Mouse (Mus musculus) urinary bladder, postnatal 14 days (tissue): ENCODE results near the gene Trib3.
A peak's percentile ranks its signal among the peaks of the same experiment; 100 is the strongest.

Source experiments
- DNase-seq: peaks from one replicate; pipeline ENCODE4 v3.0.0; 2021; ENCODE audit warnings: low spot score

Trib3 gene

DNA sequence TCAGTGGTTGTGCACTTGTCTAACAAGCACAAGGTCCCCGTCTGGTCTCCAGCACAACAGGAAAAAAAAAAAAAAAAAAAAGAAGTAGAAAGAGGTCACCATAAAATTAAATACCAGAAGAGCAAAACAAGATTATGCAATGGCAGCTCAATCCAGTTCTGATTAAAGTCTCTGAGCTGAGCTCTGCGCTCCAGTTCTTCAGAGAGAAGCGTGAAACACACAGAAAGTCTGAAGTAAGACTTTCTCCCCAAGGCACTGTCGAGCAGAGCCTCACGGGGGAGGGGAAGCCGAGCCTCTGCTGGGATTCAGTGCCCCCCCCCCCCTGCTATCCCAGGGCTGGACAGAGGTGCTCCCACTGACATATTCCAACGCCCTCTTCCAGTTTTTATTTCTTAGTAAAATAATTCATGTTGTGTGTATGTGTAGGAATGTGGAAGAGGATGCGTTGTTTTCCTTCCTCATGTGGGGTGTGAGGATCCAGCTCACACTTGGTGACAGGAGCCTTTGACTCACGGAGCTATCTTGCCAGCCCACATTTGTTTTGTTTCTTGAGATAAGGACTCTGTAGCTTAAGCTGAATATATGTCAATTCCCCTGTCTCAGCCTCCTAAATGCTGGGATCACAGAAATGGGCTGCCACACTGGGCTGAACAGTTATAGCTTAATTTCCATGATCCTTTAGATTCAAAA is 3.1 kb upstream of the Trib3 start:
- DNase-seq, result no peak

DNA sequence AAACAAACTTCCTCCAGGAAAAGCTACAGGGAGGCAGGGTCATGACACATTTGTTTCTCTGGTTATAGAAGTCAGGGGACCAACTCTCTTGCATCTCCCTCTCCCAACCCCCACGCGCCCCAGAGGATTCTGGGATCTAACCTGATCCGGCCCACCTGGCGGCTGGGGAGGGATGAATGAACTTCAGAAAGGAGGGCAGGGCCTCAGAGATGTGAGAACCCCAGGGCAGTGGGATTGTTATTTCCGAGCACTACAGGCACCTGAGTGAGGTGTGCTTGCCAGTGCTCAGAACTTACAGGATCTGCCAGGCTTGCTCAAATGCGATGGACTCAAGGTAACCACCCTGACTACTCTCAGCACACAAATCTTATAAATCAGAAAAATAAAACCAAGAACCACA is 1.6 kb upstream of the Trib3 start:
- DNase-seq, result no peak

DNA sequence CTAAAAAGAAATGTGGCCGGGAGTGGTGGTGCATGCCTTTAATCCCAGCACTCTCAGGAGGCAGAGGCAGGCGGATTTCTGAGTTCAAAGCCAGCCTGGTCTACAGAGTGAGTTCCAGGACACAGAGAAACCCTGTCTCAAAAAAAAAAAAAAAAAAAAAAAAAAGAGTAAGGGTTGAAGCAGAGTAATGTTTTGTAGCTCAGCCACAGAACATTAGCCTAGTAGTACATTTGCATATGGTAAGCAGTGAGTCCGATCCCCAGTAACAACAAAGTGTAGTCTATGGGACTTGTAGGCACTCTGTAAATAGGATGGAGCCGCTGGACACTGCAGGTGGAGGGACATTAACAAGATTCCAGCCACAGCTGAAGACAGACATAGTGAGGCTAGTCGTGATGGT is 1.1 kb upstream of the Trib3 start:
- no peak for DNase-seq

DNA sequence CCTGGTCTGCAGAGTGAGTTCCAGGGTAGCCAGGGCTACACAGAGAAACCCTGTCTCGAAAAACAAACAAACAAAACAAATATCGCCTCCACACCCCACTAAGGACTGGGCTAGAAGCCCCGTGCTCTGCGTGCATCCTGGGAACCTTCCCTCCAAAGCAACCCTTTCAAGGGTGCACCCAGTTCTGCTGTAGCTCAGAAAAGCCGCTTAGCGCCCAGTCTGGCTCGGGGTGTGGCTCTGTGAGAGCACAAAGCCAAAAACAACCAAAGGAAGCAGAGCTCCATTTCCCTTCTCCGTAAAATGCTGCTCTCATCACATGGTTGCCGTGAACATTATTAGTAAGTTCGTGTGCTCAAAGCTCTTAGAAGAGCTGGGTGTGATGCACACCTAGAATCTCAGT is 529 bp upstream of the Trib3 start:
- DNase-seq, result no peak

DNA sequence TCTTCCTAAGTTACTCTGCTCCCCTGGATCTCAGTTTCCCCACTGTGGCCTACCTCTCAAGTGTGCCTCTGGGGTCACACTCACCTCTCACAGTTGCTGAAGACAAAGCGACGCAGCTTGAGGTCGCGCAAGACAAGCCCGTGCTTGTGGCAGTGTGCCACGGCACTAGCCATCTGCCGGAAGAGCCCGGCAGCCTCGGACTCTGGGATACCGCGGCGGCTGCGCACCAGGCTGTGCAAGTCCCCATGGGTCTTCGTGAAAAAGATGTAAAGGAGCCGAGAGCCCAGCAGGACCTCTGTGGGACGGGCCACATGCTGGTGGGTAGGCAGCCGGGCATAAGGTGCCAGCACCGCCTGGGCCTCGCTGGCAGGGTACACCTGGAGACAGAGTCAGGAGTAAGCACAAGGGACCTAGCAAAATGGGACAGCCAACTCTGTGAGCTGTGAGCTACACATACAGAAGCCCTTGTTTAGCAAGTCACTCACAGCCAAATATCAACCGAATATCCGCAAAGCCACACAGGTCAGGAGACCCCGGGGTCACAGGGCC is 4.1 kb downstream of the Trib3 start:
- no peak for DNase-seq

DNA sequence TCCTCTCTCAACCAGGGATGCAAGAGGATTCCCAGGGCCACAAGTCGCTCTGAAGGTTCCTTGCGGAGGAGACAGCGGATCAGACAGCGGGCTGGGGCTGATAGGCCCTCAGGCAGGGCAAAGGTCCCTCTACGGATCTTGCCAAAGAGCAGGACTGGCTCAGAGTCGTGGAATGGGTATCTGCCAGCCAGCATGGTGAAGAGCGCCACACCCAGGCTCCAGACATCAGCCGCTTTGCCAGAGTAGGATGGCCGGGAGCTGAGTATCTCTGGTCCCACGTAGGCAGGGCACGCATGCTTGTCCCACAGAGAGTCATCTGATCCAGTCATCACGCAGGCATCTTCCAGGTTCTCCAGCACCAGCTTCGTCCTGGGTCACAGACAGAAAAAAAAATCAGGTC is 5.5 kb downstream of the Trib3 start:
- DNase-seq, result no peak

DNA sequence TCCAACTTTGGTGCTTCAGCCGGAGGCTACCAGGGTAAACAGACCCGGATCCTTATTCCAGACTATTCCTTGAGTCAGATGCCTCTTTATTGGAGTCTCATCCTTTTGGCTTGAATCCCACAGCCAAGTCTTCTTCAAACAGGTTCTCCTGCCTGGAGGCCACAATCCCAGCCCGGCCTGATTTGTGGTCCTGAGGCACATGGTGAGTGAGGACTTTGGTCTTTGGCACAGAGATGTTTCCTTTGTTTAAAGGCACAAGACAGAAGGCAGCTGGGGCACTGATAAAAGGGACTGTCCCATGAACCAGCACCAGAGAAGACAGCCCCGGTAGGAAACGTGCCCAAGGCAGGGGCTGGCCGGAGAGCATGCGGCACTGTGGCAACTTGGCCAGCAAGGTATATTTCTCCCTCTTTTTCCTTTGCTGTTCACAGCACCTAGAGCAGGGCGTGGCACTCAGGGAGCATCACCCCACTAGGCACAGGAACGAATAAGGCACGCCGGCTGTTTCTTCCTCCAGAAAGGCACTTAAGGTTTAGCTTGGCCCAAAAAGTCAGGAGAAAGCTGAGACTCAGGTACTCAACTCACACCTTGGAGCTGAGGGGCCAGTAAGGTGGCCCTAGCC is 6.1 kb downstream of the Trib3 start:
- DNase-seq, result no peak

DNA sequence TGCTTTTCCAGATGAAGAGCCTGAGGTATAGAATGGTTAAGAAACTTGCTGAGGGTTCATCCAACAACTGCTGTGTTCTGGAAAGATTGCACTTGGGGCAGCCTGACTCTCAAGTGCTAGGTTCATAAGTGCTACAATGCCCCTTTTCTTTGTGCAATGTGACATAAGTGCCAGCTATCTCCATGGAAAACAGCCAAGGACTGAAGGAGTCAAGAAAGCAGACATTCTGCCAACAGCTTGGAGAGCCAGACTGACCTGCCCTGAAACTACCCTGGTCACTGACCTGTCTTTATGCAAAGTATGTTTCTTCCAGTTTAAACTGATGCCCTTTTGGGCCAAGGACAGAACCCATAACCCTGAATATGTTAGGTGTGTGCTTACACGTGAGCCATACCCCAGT is 7.0 kb downstream of the Trib3 start:
- no peak for DNase-seq

DNA sequence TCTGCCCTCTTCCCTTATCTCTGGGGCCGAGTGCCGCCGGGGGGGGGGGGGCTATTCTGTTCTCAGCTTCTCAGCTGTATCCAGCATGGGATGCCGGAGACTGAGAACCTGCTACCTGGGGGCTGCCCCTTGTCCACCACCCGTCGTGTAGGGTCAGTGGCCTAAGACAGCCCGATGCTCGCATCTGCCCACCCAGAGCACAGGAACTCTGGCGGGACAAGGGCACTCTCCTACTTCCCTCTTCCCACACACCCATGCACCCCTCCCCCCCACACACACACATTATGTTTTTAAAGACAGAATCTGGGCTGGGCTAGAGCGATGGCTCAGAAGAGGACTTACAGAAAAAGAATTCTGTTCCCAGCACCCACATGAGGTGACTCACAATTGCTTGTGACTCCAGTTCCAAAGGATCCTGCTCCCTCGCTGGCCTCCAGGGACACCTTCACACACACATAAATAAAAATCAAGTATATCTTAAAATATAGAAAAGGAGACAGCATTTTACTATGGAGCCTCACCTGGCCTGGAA is 8.5 kb downstream of the Trib3 start:
- DNase-seq, result no peak

DNA sequence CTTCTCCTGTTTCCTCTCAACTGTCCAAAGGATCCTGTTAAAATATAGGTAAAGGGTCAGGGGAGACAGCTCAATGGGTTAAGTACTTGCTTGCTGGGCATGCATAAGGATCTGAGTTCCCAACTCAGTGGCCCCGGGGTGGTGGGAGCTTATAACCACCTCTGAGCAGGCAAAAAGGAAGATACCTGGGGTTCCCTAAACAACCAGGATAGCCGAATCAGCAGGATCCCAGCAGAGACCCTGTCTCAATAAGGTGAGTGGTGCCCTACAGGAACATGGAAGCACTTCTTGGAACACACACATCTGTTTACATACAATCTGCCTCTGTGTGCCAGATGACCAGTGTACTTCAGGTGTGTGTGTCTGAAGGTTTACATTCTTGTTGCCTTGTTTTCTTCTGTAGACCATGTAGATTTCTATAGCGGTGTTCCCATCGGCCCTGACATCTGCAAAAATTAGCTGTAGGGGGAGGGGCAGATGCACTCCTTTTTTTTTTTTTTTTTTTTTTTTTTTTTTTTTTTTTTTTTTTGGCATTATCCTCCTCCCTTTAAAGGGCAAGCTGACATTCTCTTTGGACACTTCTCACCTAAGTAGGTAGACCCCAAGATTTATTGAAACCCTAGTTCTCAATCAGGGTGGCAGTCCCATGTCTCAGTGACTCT is 10.4 kb downstream of the Trib3 start:
- DNase-seq, result no peak

DNA sequence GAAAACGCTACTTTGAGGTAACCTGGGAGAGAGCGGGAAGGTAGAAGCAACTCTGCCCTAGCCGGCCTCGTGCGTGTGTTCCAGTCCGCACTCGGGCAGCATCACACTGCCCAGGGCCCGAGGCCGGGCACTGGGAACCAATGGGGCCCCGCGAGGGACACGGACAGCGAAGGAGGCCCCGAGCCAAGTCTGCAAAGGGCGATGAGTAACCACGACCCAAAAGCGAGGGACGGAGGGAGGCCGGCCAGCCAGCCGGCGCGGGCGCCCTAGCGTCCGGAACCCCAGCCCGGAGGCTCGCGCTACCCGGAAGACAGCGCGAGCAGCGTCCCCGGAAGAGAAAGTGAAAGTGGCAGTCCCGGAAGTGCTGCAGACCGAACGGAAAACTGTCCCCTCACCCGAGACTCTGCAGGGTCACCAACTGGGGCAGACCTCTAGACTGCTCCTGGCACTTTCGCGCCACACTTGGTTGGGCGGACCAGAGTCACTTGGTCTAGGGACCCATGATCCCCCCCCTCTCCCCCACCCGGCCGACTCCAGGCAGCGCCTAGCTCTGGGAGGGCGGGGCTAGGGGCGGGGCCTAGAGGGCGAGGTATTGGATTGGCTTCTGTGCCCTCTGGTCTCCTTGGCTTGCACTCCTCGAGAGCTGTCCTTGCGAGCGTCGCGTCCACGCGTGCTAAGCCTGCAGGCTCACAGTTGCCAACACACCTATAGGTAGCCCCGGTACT is 11.6 kb downstream of the Trib3 start, which contains the start of gene Rbck1:
Gene Rbck1, minus strand, starts transcription at position 553 of the 725 bp plus-strand sequence.
- peak; percentile 85 for DNase-seq

DNA sequence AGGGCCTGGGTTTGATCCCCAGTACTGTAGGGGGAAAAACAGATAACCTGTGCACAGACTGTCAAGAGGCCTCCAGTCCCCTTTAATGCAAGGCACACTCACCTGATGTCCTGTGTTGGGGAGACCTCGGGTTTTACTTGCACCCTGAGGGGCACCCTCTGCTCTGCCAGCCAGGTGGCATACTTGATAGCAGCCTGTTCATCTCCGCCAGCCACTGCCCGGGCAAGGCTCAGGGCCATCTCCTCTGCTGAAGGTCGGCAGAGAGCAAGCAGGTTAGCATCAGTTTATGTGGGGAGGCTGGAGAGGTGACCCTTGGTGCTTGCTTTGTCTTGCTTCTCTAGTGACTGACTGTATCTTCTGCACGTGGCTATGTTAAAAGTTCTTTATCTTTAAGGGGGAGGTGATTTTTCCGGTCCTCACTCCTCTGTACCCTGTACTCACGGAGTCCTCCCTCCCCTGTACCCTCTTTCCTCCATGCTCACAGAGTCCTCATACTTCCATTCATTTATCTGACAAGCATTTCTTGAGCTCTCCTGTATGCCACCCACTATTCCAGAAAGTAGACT is 12.9 kb downstream of the Trib3 start:
- no peak for DNase-seq

DNA sequence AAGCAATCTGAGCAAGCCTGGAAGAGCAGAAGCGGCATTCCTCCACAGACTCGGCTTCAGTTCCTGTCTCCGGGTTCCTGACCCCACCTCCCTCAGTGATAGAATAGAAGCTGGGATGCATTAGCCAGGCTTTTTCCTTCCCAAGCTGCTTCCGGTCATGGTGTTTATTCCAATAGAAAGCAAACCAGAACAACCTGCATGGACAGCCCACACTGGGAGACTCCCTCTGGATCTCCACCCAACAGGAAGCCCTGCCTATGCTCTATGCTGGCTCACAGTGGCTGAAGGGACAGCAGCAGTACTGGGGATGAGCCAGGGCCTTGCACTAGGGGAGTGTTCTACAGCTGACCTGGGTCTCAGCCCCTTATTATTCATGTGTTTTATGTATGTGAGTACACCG is 15.9 kb downstream of the Trib3 start:
- no peak for DNase-seq

DNA sequence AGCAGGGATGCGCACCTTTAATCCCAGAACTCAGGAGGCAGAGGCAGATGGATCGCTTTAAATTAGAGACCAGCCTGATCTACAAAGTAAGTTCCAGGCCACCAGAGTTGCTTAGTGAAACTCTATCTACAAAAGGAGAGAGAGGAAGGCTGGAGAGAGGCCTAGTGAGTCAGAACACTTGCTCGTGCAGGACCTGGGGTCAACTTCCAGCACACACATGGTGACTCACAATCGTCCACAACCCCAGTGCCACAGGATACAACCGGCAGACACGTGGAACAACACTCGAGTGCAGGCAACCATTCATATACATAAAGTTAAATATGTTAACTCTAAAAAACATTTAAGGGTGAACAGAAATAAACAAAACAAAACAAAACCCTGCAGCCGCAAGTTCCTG is 17.2 kb downstream of the Trib3 start:
- no peak for DNase-seq

DNA sequence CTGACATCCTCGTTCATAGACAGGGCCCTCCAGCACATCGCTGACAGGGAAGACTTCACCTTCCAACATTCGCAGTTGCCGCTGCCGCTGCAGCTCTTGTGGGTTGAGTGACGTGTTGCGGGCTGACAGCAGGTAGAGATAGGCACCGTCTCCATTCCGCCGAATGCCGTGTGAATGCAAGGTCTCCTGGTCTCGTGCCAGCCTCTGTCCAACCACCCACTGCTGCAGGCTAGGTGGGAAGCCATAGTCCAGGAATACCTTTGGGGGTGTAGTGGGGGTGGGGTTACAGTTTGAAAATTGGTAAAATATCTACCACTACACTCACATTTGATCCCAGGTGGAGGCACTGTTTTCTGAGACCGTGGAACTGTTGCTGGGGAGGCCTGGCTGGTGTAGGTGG is 17.7 kb downstream of the Trib3 start:
- no peak for DNase-seq

DNA sequence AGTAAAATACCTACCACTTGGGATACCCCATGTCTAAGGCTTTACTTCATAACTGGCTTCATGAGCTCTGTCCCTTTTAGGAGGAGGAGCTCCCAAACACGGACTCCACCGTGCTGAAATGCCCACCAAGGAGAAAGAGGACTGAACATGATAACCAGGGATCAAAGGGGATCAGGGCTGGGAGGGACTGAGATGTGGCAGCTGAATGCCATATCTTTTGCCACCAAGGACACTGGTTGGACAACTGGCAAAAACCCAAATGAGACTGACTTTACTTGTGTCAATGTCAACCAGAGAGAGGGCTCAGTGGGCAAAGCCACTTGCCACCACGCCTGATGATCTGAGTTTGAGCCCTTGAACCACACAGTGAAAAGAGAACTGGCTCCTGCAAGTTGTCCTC is 19.0 kb downstream of the Trib3 start:
- no peak for DNase-seq

DNA sequence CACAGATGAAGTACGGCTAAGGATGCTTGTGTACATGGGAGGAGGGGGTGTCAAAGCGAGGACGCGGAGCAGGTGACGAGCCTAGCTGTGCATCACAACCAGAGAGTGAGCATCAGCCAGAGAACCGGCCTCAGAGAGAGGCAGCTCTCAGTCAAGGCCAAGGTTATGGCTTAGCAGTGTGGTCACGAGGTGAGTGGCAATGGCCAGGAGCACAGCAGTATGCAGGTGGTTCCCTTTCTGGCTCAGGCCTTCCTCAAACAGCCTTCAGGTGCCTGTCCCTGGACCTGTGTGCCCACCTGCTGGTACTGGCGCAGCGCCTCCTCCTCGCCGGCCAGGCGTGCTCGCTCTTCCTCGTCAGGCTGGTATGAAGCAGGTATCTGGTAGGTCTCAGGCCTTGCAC is 19.9 kb downstream of the Trib3 start:
- no peak for DNase-seq

DNA sequence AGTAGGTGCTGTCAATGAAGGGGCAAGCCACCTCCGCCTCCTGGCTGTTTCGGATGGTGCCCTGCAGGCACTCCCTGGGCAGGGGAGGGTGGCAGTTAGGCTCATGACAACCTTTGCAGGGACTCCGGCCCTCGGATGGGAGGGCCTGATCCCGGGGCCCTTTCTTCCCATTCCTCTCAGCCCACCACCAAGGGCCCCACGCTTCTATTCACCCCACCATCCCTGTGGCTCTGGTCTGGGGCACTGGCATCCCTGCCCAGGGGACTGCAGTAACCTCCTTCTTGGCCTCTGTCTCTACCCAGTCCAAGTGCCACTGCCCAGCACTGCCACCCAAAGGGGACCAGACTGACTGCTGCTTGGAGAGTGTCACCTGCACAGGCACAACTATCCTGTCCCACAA is 21.6 kb downstream of the Trib3 start:
- DNase-seq, result no peak

DNA sequence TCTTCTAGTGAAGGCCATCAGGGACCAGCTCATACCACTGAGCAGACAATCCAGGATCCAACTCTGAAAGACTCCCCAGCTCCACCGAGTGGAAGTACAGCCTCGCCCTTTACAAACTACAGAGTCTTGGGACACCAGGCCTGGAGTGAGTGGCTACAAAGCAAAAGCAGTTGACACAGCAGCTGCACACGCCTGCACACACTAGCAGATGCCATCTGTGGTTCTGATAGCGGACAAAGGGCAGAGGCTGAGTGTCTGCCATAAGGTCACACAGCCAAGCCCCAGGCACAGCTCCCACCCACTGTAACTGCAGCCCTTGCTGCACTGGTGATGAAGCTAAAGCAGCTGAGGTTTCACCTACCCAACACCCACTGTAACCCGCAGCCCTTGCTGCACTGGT is 22.3 kb downstream of the Trib3 start:
- DNase-seq, result no peak

DNA sequence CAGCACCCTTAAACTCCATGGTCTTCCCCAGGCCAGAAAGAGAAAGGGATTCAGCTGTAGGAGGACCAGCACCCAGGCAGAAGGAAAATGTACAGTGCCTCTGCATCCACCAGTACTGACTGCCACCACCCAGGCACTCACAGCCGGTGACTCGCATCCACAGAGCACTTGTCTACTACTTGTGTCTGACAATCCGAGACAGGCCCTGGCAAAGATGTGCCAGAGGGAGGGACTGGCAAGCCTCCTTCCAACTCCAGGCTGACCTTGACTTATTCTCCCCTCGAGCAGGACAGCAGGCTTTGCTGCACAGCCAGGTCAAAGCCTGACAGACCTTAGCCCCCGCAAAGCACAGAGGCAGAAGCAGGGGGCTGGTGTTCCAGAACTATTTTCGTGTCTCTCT is 26.8 kb downstream of the Trib3 start:
- no peak for DNase-seq

DNA sequence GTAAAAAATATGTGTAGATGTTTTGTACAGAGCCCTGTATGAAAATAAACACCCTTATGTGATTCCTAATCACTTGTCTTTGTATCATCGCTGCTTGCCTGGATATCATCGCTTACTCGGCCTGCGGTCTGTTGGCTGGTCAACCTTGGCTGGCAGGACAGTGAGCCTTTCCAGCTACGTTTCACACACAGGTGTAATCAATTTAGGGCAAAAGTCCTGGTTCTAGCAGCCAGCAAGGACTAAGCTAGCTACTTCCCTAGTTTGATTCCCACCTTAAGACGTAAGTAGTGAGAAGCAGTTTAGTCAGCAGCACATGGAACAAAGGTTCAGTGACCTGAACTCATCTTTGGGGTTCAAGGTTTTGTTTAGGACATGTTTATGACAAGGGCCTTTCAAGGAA is 29.9 kb downstream of the Trib3 start:
- no peak for DNase-seq

DNA sequence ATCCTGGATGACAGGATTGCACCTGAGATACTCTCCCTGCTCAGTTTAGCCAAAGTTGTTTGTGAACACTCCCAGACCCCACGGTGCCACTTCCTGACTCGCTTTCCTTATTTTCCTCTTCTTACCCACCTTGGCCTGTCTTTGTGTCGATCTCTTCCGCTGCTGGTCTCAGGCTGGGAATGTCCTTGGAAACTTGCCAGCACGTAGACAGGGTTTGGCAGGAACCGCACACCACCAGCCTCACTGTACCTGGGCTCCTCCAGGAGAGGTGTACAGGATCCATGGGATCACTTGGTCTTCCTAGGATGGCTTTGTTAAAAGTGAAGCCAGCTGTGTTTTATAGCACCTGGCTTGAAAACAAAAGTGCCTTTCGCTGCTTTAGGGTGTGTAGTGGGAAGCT is 30.8 kb downstream of the Trib3 start:
- no peak for DNase-seq
